Mouse (Mus musculus): ENCODE data around the gene Usp42. TPM values are rescaled to one million over a fixed set of nuclear protein-coding genes. Genes with fewer than 3 reads are reported as not detected.

Gene Usp42
- polyA plus RNA-seq, 1 experiment from 2014 or later = 37.3 TPM

DNA sequence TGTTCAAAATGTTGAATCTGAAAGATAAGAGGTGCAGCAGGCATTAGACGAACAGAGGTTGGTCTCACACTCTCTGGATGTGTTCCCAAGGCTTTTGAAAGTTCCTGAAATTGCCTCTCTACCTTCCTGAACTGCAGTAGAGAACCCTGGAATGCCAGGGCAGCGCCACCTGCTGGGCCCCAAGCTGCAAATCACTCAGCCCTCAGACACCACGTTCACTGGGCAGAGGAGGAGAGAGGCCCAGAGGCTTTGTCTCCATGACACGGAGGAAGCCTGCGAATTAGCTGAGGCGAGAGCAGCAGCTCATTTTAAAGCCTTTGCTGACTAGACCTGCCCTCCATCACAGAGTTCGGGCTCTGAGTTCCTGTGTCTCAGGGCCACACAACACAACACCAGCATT is 20.8 kb downstream of the Usp42 start:
- Histone ChIP-seq H3K4me1 (no peaks in the 10 kb centered on the region), H3K27ac (replicated peaks) (0 out of 2 replicates have a peak overlapping the region, but pooled peaks have one; percentile 20), H3K27me3 (no peaks in the 10 kb centered on the region; the same call in 1 of the 2 replicates), H3K36me3 (peaks cover 79% of the 10 kb centered on the region), H3K9me3 (no peaks in the 10 kb centered on the region), H3K4me2 (replicated peaks) (no peak overlapping the region), H3K9ac (replicated peaks) (no peak overlapping the region), H3K4me3 (no peak overlapping the region)
- 12% methylated on average over 7 of the region's 7 CpGs for WGBS
- ATAC-seq (ENCODE audit: low FRiP score, low read depth) = 0 out of 2 replicates have a peak, but pooled peaks have one; percentile 56

DNA sequence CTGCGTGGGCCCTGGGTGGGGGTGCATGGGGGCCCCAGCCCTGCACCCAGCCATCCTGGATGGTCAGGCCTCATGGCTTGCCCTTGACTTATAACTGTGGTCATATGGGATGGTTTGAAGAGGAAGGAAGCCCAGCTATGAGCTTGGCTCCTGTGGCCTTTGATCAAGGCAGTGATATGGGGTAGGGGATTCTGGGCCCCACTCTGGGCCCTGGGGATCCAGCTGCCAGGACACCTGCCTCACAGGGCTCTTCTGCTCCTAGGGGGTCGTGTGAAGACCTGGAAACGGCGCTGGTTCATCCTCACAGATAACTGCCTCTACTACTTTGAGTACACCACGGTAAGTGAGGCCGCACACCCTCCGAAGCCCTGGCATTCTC is 25.3 kb downstream of the Usp42 start:
- Histone ChIP-seq H3K4me3 (no peak overlapping the region), H3K27me3 (no peaks in the 10 kb centered on the region; the same call in 1 of the 2 replicates), H3K36me3 (peaks cover 51% of the 10 kb centered on the region), H3K4me2 (replicated peaks) (no peak overlapping the region), H3K4me1 (no peaks in the 10 kb centered on the region), H3K27ac (replicated peaks) (no peak overlapping the region), H3K9me3 (no peaks in the 10 kb centered on the region), H3K9ac (replicated peaks) (no peak overlapping the region)
- WGBS = 81% methylated on average over 7 of the region's 7 CpGs
- ATAC-seq (ENCODE audit: low FRiP score, low read depth) = no peak

DNA sequence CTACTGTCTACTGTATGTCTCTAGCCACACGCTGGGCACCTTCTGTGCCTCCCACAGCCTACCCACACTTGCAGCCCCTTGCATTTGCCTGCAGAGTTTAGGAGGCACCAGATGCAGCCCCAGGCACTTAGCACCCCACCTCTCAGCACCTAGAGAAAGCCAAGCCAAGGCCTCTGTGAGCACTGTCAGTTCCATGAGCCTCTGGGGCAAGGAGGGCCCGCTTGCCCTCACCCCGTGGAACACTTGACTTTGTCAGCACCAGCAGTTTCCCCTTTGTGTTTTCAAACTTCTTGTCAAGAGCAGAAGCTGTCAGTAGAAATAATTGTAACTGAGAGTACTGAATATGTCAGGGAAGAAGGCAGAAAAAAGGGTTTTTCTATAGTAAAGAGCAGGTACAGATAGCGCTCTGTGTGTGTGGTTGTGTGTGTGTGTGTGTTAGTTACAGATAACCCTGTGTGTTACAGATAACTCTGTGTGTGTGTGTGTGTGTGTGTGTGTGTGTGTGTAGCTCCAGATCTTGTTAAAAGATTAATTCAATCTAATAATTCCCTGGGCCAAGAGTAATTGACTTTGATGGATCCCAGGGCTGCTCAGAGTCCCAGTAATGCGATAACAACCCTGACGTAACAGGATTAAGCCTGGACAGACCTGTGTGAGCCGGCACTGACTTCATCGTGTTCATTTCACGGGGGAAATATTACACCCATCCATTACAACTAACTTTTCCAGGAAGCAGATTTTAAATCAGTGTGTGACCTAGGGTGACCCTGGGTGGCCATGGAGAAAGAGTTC is 25.9 kb downstream of the Usp42 start:
- Histone ChIP-seq H3K4me2 (replicated peaks) (no peak overlapping the region), H3K9me3 (no peaks in the 10 kb centered on the region), H3K27me3 (no peaks in the 10 kb centered on the region; the same call in 1 of the 2 replicates), H3K9ac (replicated peaks) (no peak overlapping the region), H3K4me3 (no peak overlapping the region), H3K4me1 (no peaks in the 10 kb centered on the region), H3K27ac (replicated peaks) (no peak overlapping the region), H3K36me3 (peaks cover 52% of the 10 kb centered on the region)
- 78% methylated on average over 9 of the region's 9 CpGs for WGBS
- ATAC-seq (ENCODE audit: low FRiP score, low read depth) = no peak

DNA sequence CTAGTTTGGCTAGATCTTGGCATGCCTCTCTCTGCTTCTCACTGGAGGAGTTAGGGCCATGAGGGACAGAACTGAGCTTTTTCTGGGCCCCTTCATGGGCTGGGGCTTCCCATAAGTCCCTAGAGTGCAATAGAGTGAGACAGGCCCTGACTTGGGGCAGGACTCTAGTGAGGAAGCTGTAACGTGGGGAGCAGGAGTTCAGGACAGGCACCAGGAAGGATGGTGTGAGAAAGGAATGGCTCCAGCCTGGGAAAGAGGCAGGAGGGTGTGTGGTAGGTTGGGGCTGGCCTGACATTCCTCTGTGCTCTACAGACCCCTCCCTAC is 26.5 kb downstream of the Usp42 start:
- Histone ChIP-seq H3K4me2 (replicated peaks) (no peak overlapping the region), H3K36me3 (peaks cover 50% of the 10 kb centered on the region), H3K27ac (replicated peaks) (no peak overlapping the region), H3K9ac (replicated peaks) (no peak overlapping the region), H3K9me3 (no peaks in the 10 kb centered on the region), H3K4me3 (no peak overlapping the region), H3K4me1 (no peaks in the 10 kb centered on the region), H3K27me3 (no peaks in the 10 kb centered on the region; the same call in 1 of the 2 replicates)
- WGBS = 25% methylated on average over 1 of the region's 1 CpGs
- no peak for ATAC-seq (ENCODE audit: low FRiP score, low read depth)

DNA sequence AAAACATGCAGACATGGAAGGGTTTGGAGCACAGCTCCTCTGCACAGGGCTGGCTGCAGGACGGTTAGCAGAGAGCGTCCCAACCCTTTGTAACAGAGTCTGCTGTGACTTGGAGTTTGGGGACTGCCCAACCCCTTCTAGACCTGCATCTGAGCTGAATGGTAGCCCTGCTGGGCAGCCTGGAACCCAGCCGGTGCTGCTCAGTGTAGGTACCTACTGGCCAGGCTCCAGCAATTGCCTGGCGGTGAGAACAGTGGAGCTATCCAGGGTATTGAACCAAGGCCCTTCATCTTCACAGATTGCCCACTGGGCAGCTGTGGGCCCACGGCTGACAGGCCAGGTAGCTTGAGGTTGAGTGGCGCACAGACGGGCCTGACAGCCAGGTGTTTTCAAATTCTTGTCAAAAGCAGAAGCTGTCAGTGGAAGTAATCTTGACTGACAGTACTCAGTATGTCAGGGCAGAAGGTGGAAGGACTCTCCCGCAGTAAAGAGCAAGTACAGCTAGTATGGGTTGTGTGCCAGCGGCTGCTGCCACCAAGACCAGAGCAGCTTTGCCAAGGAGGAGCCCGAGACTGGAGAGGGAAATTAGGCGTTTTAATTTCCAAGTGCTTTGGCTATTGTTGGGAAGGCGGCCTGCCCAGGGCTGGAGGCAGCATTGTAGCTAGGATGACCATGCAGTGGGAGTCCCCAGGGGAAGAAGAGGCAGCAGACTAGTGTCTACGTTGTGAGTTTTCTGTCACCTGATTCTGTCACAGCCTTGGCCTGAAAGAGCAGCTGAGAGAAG is 27.0 kb downstream of the Usp42 start:
- Histone ChIP-seq H3K27ac (replicated peaks) (no peak overlapping the region), H3K4me1 (no peaks in the 10 kb centered on the region), H3K9me3 (no peaks in the 10 kb centered on the region), H3K4me2 (replicated peaks) (no peak overlapping the region), H3K36me3 (peaks cover 49% of the 10 kb centered on the region), H3K4me3 (no peak overlapping the region), H3K9ac (replicated peaks) (no peak overlapping the region), H3K27me3 (no peaks in the 10 kb centered on the region; the same call in 1 of the 2 replicates)
- ATAC-seq (ENCODE audit: low FRiP score, low read depth) = no peak
- WGBS = 81% methylated on average over 13 of the region's 13 CpGs

DNA sequence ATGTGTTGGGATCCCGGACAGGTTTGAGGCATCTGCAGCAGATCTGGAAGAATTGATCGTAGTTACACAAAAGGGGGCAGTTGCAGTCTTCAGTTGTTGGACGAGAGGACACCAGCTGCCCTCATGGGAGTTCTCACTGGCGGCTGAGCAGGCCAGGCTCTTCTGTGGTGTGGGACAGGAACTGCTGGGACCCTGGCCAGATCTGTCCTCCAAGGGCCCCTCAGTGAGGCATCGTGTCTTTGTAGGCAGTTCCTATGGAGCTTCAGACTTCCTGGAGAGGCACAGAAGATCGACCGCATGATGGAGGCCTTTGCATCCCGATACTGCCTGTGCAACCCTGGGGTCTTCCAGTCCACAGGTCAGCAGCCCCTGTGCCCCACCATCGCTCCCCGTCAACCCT is 31.0 kb downstream of the Usp42 start:
- Histone ChIP-seq H3K4me1 (no peaks in the 10 kb centered on the region), H3K27ac (replicated peaks) (no peak overlapping the region), H3K4me2 (replicated peaks) (no peak overlapping the region), H3K4me3 (no peak overlapping the region), H3K27me3 (no peaks in the 10 kb centered on the region), H3K9me3 (no peaks in the 10 kb centered on the region), H3K9ac (replicated peaks) (no peak overlapping the region), H3K36me3 (peaks cover 31% of the 10 kb centered on the region)
- 92% methylated on average over 10 of the region's 10 CpGs for WGBS
- ATAC-seq (ENCODE audit: low FRiP score, low read depth) = no peak

DNA sequence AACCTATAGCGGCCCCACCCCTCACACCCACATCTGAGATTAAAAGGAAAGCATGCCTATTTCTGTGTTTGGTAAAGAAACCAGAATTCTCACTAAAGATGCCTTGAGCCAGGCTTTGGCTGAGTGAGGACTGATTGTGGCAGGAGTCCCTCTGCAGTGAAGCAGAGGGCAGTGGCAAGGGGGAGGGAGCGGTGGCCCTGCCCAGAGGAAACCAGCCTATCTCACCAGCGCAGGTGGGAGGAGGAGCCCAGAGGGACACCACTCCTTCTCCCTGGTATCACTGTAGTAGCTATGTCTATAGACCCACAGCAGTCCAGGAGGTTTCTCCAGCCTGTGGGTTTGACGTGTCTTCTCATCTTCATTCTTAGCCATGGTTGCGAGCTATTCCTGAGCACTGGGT is 31.8 kb downstream of the Usp42 start:
- WGBS = 89% methylated on average over 5 of the region's 5 CpGs

DNA sequence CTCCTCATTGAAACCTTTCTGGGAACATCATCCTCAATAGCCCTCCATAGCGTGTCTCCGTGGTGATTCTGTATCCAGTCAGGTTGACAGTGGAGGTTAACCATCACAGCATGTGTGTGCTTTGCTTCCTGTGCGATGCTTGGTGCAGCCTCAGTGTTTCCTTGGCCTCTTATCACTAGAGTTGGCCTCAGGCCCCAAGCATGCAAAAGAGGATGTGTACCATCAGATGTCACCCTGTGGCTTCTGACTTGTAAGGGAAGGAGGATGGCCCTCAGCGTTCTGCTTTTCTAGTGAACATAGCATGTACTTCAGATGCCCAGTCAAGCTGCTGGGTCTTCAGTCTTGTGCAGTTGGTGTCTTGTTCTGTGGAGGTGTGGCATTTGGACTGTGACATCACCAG is 33.6 kb downstream of the Usp42 start:
- no peak for ATAC-seq (ENCODE audit: low FRiP score, low read depth)
- no peak overlapping the region for H3K4me2 ChIP-seq (replicated peaks)
- no peak overlapping the region for H3K9ac ChIP-seq (replicated peaks)
- H3K27me3 ChIP-seq = no peaks in the 10 kb centered on the region
- no peak overlapping the region for H3K4me3 ChIP-seq
- H3K4me1 ChIP-seq = no peaks in the 10 kb centered on the region
- no peaks in the 10 kb centered on the region for H3K9me3 ChIP-seq
- H3K27ac ChIP-seq (replicated peaks) = no peak overlapping the region
- WGBS = 94% methylated on average over 4 of the region's 4 CpGs
- H3K36me3 ChIP-seq = peaks cover 32% of the 10 kb centered on the region

More for the DNA sequence above, 31.8 kb downstream of the Usp42 start:
- Histone ChIP-seq H3K9ac (replicated peaks) (no peak overlapping the region), H3K4me3 (no peak overlapping the region), H3K27ac (replicated peaks) (no peak overlapping the region), H3K9me3 (no peaks in the 10 kb centered on the region), H3K4me1 (no peaks in the 10 kb centered on the region), H3K27me3 (no peaks in the 10 kb centered on the region), H3K4me2 (replicated peaks) (no peak overlapping the region), H3K36me3 (peaks cover 31% of the 10 kb centered on the region)
- ATAC-seq (ENCODE audit: low FRiP score, low read depth) = no peak

DNA sequence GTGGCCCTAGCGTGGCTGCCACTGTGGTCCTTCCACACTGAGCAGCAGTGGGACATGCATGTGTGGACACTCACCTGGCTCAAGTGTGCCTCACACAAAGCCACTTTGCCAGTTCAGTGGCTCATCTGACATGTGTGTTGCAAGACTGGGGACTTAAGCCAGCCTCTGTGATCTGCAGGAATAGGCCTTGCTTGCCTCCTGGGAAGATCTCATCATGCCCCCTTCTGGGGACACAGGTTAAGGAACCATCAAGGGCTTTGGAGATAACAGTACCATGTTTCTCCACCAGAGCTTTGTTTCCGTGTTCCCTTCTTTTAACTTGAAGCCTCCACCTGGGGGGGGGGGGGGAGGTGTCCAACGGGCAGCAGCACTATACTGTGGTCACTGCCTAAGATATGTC is 35.8 kb downstream of the Usp42 start:
- no peak for ATAC-seq (ENCODE audit: low FRiP score, low read depth)
- Histone ChIP-seq H3K4me2 (replicated peaks) (no peak overlapping the region), H3K27ac (replicated peaks) (no peak overlapping the region), H3K9ac (replicated peaks) (no peak overlapping the region), H3K4me1 (no peaks in the 10 kb centered on the region), H3K9me3 (no peaks in the 10 kb centered on the region), H3K4me3 (no peak overlapping the region), H3K27me3 (no peaks in the 10 kb centered on the region), H3K36me3 (peaks cover 18% of the 10 kb centered on the region)
- WGBS = 63% methylated on average over 3 of the region's 3 CpGs

DNA sequence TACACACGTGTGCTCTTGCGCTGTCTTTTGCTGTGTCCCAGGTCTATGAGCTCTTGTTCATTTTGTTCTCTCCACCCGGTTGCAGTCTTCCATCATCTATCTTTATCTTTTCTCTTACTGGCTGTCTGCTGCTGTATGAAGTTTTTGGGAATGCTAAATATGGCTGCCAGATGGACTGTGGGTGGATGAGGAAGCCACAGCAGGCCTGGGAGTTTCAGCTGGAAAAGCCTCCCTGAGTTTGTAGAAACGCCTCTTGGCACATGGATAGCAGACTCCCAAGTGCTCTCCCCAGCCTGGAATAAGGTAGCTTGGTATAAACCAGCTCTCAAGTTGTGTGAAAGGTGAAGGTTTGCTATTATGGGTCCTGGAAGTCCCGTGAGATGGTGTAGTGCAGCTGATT is 41.2 kb downstream of the Usp42 start:
- 94% methylated on average over 5 of the region's 5 CpGs for WGBS
- H3K4me2 ChIP-seq (replicated peaks) = no peak overlapping the region
- no peak for ATAC-seq (ENCODE audit: low FRiP score, low read depth)

DNA sequence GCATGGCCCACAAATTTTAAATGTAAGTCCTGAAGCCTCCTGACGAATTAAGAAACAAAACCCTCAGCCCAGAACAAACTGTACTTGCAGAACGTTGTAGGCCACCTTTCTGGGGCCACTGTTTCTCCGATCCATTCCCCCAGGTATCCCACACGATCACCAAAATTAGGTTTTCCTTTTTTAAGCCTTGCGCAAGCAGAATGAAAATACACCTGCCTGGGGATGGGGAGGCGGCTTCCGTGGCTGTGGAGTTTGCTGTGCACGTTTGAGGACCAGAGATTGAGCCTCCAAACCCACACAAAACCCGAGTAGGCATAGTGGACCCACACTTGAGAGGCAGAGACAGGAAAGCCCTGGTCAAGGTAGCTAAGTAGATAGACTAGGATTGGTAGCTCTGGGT is 41.7 kb downstream of the Usp42 start:
- no peak for ATAC-seq (ENCODE audit: low FRiP score, low read depth)
- H3K4me3 ChIP-seq = no peak overlapping the region

More for the DNA sequence above, 41.2 kb downstream of the Usp42 start:
- Histone ChIP-seq H3K27ac (replicated peaks) (no peak overlapping the region), H3K9ac (replicated peaks) (no peak overlapping the region), H3K27me3 (no peaks in the 10 kb centered on the region), H3K9me3 (no peaks in the 10 kb centered on the region), H3K4me3 (no peak overlapping the region), H3K36me3 (peaks cover 14% of the 10 kb centered on the region; the same call in 1 of the 2 replicates), H3K4me1 (no peaks in the 10 kb centered on the region)

DNA sequence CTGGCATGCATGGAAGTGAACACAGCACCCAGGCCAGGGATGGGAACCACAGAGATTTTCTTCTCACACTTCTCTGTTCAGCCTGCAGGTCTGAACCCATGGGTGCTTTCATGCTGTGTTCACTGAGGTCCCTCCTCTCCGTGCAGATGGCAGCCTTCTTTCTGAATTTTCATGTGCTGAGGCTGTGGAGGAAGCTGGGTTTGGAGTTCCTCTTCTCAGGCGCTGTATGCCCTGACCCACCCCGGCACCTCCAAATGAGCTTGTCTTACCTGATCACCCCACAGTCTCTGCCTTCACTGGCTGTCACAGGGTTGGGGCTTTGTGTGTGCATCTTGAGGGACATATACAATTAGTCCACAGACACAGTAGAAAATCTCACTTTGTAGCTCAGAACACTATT is 44.5 kb downstream of the Usp42 start:
- peaks cover 7% of the 10 kb centered on the region; the same call in 1 of the 2 replicates for H3K36me3 ChIP-seq
- H3K27me3 ChIP-seq = no peaks in the 10 kb centered on the region
- no peaks in the 10 kb centered on the region for H3K9me3 ChIP-seq
- H3K4me3 ChIP-seq = no peak overlapping the region
- no peak overlapping the region for H3K9ac ChIP-seq (replicated peaks)
- H3K4me1 ChIP-seq = peaks cover 6% of the 10 kb centered on the region; the same call in 1 of the 2 replicates
- no peak overlapping the region for H3K4me2 ChIP-seq (replicated peaks)
- ATAC-seq (ENCODE audit: low FRiP score, low read depth) = no peak
- H3K27ac ChIP-seq (replicated peaks) = no peak overlapping the region
- 95% methylated on average over 3 of the region's 3 CpGs for WGBS

More for the DNA sequence above, 41.7 kb downstream of the Usp42 start:
- Histone ChIP-seq H3K36me3 (peaks cover 14% of the 10 kb centered on the region; the same call in 1 of the 2 replicates), H3K27ac (replicated peaks) (no peak overlapping the region), H3K4me2 (replicated peaks) (no peak overlapping the region), H3K9me3 (no peaks in the 10 kb centered on the region), H3K27me3 (no peaks in the 10 kb centered on the region), H3K9ac (replicated peaks) (no peak overlapping the region), H3K4me1 (no peaks in the 10 kb centered on the region)
- WGBS = 90% methylated on average over 9 of the region's 9 CpGs
